Mouse (Mus musculus) urinary bladder, postnatal 4 days (tissue): Measurements from ENCODE around the gene Fam173a.
A peak's percentile ranks its signal among the peaks of the same experiment; 100 is the strongest.

Experiments
- DNase-seq, 2 experiments: peaks; one replicate each; pipeline ENCODE4 v3.0.0; 2021 to 2022; ENCODE audit warnings: low spot score in 2 of 2

Fam173a gene

DNA sequence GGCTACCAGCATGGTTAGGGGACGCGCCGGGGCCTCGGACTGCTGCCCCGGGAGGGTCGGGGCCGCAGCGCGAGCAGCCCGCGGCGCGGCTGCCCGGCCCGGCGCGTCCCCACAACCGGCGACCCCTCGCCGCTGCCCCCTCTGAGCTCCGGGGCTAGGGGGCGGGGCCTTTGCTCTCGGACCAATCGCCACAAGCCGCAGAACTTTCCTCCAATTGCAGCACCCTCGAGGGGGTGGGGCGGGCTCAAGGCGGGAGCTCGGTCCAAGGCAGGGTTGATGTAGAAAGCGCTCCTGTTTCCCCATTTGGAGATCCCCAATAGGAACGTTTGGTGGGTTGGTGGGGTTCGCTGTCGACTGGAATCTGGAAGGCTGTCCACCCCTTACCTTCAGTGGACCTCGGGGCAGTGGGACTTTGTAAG, 4.3 kb upstream of the Fam173a start, which contains the start of gene Metrn:
TSS of gene Metrn (minus strand) at position 186 of the 419 bp plus-strand sequence.
- DNase-seq, result peak; percentile 82 to 91

DNA sequence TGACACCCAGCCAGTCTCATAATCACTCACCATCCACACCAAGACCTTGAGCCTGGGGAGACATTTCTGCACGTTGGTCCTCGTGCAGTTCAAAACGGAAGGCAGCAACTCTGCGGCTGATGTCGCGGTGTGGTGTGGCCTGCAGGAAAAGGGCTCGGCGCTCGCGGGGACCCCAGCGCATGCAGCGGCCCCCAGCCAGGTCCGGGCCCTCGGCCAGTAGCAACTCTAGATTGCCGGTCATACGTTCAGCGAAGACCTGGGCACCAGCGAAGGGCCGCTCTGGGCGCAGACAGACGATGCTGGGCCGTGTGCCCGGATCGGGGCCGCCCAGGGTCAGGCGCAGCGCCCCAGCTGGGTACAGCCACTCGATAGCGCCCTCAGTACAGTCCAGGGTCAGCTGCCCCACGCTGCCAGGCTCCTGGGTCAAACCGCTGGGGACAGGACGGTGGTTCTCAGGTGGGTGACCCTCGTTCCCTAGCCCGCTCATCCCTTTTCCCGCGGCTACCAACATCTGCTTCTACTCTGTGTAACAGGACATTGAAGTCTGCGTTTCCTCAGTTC, 3.6 kb upstream of the Fam173a start:
- DNase-seq, result no peak

DNA sequence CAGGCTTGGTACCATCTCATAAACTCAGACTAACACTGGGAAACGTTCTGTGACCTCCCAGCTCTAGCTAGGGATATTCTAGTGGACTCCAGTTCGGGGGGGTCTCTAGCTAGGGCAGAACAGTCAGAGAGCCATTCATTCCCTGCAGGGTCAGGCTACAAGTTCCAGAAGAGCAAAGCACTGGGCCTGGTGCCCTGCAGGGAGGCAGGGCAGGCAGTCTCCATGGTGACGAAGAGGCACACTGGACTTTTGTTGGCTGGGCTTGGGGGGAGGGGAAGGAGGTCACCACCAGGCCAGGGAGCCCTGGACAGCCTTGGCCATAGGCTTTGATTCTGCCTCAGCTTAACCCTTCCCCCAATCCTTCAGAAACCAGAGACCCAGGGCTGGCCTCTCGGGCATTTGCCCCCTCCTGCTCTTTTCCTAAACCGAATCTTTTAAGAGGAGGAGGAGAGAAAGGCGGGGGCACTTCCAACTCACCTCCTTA, 3.0 kb upstream of the Fam173a start, which contains the start of gene AC134908.4:
TSS of gene AC134908.4 (minus strand) at position 51 of the 484 bp plus-strand sequence.
- no peak for DNase-seq

DNA sequence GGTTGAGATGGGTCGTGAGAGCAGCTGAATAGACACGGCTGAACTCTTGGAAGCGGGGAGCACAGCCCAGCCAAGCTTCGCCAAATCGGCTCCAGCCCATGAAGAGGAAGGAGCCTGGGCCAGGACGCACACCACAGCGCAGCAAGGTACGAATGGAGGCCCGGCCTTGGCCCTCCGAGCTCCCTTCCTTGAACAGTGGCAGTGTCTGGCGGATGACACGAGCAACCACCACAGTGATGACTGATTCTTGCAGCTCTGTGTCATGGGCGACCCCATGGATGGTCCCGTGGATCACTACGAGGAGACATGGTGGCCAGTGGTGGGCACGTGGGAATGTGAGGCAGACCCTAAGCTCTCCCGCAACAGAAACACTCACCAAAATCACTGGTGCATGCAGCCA, 2.3 kb upstream of the Fam173a start:
- no peak for DNase-seq

DNA sequence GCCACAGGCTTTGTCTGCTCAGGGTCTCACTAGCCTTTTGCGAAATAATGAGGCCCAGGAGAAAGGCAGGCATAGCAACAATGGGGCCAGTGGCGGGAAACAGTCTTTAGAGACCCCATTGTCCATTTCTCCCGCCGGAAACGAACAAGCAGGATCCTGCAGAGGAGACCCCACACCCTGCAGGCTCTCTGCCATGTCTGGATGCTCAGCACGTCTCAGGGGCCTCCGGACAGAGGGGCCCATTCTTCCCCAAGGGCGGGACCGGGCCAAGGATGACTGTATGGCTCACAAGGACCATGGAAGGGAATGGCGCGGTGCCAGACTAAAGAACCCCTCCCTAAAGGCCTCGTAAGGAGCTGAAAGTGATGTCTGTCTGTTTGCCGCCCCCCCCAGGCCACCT, 1.5 kb upstream of the Fam173a start:
- no peak for DNase-seq

DNA sequence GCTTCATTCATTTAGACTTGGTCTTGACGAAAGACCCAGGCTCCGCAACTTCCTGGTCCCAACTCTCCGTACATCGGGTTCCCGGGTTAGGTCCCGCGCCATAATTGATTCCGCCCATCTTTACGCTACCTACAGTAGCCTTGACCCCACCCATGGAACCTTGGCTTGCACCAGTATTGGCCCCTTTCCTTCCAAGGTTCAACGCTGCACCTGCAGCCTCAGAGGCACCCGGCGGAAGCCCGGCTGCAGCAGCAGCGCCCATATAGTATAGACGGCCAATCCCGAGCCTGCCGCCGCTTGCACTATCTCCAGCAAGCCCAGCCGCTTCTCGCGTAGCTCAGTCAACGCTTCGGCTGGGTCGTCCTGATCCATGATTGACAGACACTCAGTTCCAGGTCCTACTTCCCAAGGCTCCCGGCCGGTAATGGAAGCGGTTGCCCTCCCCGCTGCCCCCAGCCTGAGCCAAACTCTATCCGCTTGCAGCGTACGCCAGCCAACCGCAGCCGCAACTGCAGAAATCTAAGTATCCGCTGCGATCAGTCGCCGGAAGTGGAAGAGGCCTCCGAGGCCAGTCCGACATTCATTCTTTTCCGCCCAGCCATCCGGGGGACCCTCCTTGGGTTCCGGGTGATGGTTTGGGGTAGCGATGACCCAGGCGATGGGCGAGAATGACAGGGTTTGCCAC, 716 bp downstream of the Fam173a start:
- DNase-seq, result peak; percentile 84 to 90

DNA sequence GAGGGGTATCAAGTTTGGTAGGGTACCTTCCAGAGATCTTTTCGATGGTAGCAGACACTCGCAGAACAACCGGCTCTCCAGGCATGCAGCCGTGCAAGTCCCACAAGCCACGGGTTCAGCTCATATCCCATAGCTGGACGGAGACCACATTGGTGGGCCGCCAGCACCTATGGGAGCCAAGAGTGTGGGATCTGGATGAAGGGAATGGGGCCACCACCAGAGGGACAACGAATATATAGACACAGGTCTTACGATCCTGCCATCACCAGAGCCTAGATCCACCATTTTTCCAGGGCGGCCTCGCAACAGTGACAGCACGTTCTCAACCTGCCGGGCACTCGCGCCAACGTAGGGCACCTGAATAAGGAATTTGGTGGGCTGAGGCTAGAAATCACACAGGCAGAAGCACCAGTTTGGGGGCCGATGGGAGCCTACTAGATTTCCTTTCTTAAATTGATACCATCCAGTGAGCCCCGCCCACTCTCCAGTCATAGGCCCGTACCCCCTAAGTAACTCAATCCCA, 1.3 kb downstream of the Fam173a start:
- DNase-seq, result no peak

DNA sequence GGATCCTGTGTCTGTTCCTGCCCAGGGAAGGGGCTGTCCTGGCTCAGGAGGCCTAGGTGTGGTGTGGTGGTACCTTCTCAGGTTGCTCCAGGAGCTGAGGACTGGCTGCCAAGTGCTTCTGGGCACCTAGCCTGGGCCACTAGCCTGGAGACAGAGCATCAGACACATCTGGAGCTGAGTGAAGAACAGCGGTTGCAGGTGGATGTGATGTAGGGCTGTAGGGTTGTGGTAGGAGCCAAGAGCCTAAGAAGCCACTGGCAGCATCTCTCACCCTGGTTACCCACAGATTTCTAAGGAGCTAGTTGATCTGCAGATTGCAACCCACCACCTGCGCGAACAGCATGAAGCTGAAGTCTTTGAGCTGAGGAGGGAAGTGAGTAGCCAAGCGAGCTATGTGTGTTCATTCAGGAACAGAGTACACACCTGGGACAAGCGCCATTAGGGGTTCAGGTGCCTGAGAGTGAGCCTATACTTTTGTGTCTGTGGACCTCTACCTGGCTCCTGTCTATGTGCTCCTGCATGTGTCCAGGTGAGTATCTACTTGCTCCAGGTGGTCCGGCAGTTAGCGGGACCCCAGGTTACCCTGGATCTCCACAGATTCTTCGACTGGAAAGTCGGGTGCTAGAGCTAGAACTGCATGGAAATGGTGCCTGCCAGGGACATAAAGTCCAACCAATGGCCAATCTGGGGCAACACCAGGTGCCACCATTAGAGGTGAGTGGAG, 5.8 kb downstream of the Fam173a start:
- no peak for DNase-seq

DNA sequence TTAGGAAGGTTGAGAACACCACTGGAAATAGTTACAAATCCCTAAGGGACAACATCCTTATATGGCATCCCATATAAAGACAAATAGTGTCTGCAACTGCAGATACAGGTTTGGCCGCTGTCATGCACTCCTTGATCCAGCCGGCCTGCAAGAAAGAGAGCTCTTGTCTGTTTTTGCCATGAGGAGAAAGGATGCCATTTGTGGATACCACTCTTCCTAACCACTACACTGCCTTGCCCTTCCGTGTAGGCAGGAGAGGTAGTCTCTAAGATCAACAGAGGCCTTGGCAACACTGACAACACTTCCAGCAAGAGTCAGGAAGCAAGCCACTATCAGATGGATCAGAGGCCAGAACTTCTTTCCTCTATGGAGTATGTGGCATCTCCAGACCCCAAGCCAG, 6.4 kb downstream of the Fam173a start, which contains the start of gene Ccdc78:
TSS of gene Ccdc78 (plus strand) at position 301 of the 400 bp plus-strand sequence.
- DNase-seq, result no peak

DNA sequence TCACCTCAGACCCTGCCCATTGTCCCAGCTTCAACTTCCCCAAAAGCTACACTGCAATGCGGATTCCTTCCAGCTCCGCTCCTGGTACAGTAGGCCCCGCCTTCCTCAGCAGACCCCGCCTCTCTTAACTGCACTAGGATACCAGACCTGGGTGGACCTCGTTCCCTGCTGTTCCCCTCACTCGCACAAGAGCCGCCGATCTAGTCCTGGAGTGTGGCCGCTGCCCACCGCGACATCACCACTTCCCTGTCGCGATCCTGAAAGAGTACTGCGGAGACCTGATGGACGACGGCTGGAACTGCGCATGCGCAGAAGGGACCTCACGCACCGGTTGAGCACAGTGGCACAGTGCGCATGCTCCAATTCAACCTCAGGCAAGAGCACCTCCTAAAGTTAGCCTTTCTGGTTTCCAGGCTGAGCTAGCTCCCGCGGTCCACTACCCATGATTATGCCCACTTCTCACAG, 7.4 kb downstream of the Fam173a start, which contains the start of gene Haghl:
TSS of gene Haghl (minus strand) at position 393 of the 465 bp plus-strand sequence.
- DNase-seq, result peak; percentile 90 to 95

DNA sequence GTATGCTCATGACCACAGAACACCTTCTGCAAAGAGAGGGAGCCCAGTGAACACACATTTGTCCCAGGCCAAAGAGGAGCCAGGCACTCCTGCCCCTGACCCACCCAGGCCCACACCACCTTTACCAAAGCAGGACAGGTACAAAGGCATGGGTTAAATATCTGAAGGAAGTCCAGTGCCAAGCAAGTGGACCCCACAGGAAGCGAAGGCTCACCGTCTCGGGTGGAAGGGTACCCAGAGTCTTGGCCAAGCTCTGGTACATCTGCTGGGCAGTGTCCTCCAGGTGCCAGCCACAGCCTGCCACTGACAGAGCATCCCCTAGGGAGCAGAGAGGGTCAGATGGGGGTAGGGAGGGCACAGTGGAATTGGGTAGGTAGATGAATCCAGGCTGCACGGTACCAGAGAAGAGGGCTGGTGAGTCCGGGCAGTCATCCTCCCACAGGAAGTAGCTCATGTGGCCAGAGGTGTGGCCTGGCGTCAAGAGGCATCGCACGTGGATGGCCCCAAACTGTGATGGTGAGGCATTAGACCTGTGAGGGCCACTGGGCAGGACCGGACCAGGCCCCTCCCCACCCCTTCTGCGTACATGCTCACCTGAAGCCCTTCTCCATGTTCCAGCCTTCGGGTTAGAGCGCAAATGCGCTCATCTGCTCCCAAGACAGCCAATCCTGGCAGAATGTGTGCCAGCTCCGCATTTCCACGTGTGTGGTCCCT, 8.7 kb downstream of the Fam173a start:
- no peak for DNase-seq

DNA sequence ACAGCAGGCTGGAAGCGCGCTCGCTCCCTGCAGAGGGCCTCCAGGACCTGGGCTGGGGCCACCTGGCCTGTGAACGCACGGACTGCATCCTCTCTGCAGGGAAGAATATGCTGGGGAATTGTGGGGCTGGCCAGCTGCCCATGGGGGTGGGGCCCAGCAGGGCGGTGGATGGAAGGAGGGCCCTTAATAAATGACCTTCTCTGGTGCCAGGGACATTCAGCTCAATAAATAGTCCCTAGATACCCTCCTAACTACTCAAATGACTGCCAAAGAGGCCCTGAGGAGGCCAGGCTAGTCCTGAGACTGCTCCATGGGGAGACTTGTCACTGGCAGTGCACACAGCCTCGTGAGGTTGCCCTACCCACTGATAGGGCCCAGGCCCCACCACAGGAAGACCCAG, 9.6 kb downstream of the Fam173a start:
- DNase-seq, result no peak

DNA sequence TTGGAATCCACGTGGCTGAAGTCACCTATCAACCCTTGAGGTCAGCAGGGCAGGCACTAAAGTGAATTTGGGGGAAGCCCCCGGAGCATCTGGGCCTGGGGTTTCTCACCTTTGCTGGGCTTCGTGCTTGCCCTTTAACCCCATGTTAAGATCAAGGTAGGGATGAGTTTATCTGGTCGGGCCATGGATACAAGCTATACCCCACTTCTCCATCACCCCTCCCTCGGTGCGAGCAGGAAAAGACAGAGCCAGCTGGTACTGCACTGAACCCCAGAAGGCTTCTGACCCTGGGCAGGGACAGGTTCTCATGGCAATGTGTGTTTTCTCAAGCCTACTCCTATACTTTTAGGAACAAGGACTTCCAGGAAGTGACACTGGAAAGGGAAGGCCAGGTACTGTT, 11.4 kb downstream of the Fam173a start:
- DNase-seq, result no peak

DNA sequence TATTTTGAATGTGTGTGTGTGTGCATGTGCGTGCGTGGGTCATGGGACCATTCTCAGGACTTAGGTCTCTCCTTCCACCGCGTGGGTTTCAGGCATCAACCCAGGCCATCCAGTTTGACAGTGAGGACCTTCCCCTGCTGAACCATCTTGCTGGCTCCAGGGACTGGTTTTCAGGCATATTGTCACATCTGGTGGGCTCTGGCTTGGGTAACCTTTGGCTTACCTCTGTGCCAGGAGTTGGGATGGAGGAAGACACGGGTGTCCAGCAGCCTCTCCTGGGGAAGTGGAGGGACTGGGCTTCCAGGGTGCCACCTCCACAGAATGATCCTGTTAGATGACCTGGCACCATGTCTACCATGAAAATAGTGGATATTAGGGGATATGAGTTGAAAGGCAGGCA, 14.8 kb downstream of the Fam173a start:
- DNase-seq, result no peak

DNA sequence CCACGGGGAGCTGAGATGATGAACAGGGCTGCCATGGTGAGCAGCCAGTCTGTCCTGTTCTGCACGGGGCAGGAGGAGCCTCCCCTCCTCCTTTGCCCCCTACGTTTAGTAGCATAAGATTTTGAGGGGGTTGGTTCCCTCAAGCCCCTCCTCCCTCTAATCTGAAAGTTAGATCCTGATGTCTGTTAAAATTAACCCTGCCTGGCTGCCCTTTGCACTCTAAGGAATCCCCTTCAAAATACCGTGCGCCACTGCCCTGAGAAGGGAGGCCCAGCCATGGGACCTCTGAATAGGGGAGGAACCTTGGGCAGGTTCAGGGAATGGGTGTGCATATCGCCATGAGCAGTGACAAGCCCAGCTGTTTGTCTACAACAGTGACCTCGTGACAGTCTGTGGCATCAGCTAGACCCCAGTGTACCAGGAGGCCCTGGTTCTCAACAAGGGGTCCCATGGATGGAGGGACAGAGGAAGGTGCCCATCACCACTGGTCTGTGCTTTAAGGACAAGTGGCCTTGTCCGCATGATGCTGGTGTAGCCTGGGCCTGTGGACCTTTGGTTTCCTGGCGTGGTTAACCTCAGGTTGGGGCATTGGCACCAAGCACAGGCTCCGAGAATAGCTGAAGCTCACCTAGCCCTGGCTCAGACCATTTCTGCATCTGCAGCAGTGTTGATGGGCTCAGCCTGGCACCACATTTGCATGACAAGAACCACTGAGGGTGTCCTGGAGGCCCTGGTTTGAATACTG, 17.2 kb downstream of the Fam173a start:
- no peak for DNase-seq

DNA sequence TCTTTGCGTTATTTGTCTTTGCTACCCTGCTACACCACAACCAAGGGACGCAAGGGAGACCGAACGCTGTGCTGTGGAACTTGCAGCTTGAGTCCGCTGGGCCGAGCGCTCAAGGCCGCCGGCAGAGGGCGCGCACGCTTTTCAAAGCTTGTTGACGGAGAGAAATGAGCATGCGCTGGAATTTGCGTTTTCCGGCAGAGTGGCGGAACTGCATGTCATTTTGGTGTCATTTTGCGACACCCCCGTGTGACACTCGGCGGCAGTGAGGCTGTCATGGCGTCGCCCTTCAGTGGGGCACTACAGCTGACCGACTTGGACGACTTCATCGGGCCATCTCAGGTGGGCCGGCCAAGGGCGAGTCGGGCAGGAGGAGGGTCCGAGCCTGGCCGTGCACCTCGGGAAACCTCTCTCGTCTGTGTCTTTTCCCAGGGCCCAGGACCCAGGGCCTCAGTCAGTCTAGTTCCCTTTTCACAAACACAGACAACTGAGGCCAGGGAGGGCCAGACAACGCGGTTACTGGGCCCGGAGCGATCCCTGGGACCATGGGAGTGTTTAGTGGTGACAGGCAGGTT, 19.1 kb downstream of the Fam173a start, which contains the start of gene Narfl:
TSS of gene Narfl (plus strand) at position 228 of the 572 bp plus-strand sequence.
- DNase-seq, result peak; percentile 94 to 97

DNA sequence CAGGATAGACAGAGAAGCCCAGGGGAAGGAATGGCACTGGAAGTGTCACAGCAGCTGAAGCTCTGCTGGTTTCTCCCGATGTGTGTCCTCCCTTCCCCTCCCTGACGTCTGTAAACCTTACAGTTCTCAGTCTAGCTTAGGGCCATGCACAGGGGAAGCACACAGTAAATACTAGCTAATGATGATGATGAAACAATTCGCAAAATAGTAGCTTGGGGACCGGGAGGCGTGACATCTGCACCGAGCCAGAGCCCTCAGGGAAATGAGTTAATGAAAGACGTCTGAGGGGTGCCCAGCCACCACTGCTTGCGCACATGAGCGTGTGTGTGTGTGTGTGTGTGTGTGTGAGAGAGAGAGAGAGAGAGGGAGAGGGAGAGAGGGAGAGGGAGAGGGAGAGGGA, 23.4 kb downstream of the Fam173a start:
- no peak for DNase-seq

DNA sequence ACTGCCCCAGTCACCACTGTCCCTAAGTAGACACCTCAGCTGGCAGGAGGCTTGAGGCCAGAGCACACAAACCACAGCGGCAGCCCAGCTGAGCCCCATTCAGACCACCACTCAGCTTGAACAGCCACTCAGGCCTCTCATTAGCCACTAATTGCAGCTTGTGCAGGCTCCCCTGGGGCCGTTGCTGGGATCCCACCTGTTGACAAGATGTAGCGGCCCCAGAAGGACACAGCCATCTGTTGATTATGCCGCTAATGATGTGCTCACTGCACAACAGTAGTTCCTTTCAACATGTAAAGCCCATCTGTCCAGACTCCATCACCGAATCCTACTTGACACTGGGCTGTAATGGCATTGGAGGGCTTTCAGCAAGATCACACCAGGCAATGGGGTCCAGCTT, 26.8 kb downstream of the Fam173a start:
- no peak for DNase-seq

DNA sequence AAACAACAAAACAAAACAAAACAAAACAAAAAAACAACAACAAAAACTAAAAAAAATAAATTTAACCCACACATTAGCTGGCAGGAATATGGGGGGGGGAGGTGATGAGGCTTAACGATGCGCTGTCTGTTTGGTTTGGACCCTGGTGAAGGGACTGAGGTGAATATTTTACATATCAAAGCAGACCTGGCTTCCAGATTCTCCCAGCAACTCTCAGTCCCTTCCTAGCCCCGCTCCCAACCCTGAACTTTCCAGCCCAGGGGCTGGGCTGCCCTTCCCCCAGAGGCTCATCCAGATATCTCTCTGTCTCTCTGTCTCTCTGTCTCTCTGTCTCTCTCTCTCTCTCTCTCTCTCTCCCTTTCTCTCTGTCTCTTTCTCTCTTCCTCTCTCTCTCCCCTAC, 30.1 kb downstream of the Fam173a start:
- DNase-seq, result no peak

DNA sequence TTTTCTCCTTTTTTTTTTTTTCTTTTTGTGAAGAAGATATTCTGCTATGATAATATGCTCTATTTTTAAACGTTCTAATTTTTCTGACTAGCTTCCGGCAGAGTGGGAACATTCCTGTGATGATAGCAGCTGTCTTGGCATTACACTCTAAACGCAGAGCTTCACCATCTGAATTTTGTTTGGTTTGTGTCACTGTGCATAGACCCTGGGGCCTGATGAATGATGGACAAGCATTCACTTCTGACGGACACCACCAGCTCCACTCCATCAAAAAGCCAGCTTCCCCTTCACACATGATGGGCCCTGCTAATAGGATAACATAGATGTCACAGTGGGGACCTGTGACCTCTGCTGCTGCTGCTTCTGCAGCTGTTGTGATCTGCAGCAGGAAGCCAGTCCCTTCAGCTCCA, 31.1 kb downstream of the Fam173a start:
- DNase-seq, result no peak
